Mouse (Mus musculus) embryonic facial prominence, embryonic 14.5 days (tissue): ENCODE measurements around the gene Neo1. TPM values are rescaled to one million over a fixed set of nuclear protein-coding genes. Genes with fewer than 3 reads are reported as not detected.
A peak's percentile ranks its signal among the peaks of the same experiment; 100 is the strongest.

ENCODE experiments used
- ATAC-seq: fragments of 200-750 bp; cut with Nextera tagmentation; 2 replicates; pipeline ENCODE4 v1.8.0; 2017; ENCODE audit warnings: low read depth, moderate number of reproducible peaks, moderate TSS enrichment
- DNase-seq: peaks from one replicate; pipeline ENCODE4 v3.0.0-alpha.2; 2015; ENCODE audit warnings: low spot score
- H3K27ac ChIP-seq: fragments of 300-500 bp; sonication (generic); replicated peaks from 2 replicates; pipeline ENCODE4 v1.5.1; 2014; ENCODE audit warnings: low read depth, mild to moderate bottlenecking, low read length, moderate library complexity
- H3K27me3 ChIP-seq: fragments of 300-500 bp; sonication (generic); replicated peaks from 2 replicates; pipeline ENCODE4 v1.6.1; 2014; ENCODE audit warnings: low read length; ENCODE audit not compliant: control insufficient read depth, insufficient read depth
- H3K36me3 ChIP-seq: fragments of 300-500 bp; sonication (generic); 2 replicates; pipeline ENCODE4 v1.6.1; 2014; ENCODE audit warnings: low read length, mixed read lengths; ENCODE audit not compliant: control insufficient read depth, insufficient read depth
- H3K4me1 ChIP-seq: fragments of 300-500 bp; sonication (generic); 2 replicates; pipeline ENCODE4 v1.6.1; 2014; ENCODE audit warnings: antibody characterized with exemption, low read length; ENCODE audit not compliant: control insufficient read depth, insufficient read depth
- H3K4me2 ChIP-seq: fragments of 300-500 bp; sonication (generic); 2 replicates; pipeline ENCODE4 v1.6.1; 2014; ENCODE audit warnings: low read depth, mild to moderate bottlenecking, low read length, moderate library complexity, mixed read lengths
- H3K4me3 ChIP-seq: fragments of 300-500 bp; sonication (generic); 2 replicates; pipeline ENCODE4 v1.5.1; 2014; ENCODE audit warnings: low read depth, mild to moderate bottlenecking, low read length
- H3K9ac ChIP-seq: fragments of 300-500 bp; sonication (generic); 2 replicates; pipeline ENCODE4 v1.6.1; 2014; ENCODE audit warnings: low read depth, mild to moderate bottlenecking, low read length, moderate library complexity, mixed read lengths
- H3K9me3 ChIP-seq: fragments of 300-500 bp; sonication (generic); 2 replicates; pipeline ENCODE4 v1.6.1; 2016; ENCODE audit warnings: low read length; ENCODE audit not compliant: control insufficient read depth
- WGBS: fragments of 180-500 bp; shearing (Covaris S2); extraction: QIAGEN DNeasy Blood & Tissue Kit; methylation state at CpG from one replicate; pipeline ENCODE4 v1.1.7; 2014; 5-methylcytosine and 5-hydroxymethylcytosine counted together
- polyA plus RNA-seq: library from polyadenylated mRNA; unstranded; fragments of >200 nt; fragmentation: Nextera tagmentation; extraction: Ambion mirVana; gene quantifications from 2 replicates; pipeline ENCODE4 v1.2.1, GENCODE M21; 2014

Neo1 gene
- polyA plus RNA-seq, 1 experiment from 2014 or later, result 43.1 TPM

GRCm38 (mm10) chr9:58889782-58890448, 146.3 kb downstream of the Neo1 start:
- no peaks in the 10 kb centered on the region for H3K9me3 ChIP-seq
- no peaks in the 10 kb centered on the region for H3K27me3 ChIP-seq
- DNase-seq (no peak), ATAC-seq (no peak)
- no peak overlapping the region for H3K9ac ChIP-seq
- no peaks in the 10 kb centered on the region for H3K4me1 ChIP-seq
- H3K4me3 ChIP-seq, result no peak overlapping the region
- H3K36me3 ChIP-seq, result peaks cover 80% of the 10 kb centered on the region
- no peak overlapping the region for H3K27ac ChIP-seq
- 85% methylated on average over 12 of the region's 12 CpGs for WGBS
- no peak overlapping the region for H3K4me2 ChIP-seq

GRCm38 (mm10) chr9:58882686-58883085, 153.6 kb downstream of the Neo1 start:
- DNase-seq (no peak), ATAC-seq (no peak)
- H3K27me3 ChIP-seq, result no peaks in the 10 kb centered on the region
- 67% methylated on average over 1 of the region's 1 CpGs for WGBS
- H3K4me3 ChIP-seq, result no peak overlapping the region
- H3K9ac ChIP-seq, result no peak overlapping the region
- no peak overlapping the region for H3K27ac ChIP-seq
- H3K9me3 ChIP-seq, result no peaks in the 10 kb centered on the region
- no peaks in the 10 kb centered on the region for H3K4me1 ChIP-seq
- peaks cover 79% of the 10 kb centered on the region for H3K36me3 ChIP-seq
- H3K4me2 ChIP-seq, result no peak overlapping the region

GRCm38 (mm10) chr9:58879836-58880235, 156.4 kb downstream of the Neo1 start:
- H3K36me3 ChIP-seq, result peaks cover 84% of the 10 kb centered on the region
- no peak for ATAC-seq

GRCm38 (mm10) chr9:58876946-58877625, 159.2 kb downstream of the Neo1 start:
- Histone ChIP-seq H3K4me1 (no peaks in the 10 kb centered on the region), H3K27ac (no peak overlapping the region), H3K27me3 (no peaks in the 10 kb centered on the region), H3K4me2 (no peak overlapping the region), H3K36me3 (peaks cover 73% of the 10 kb centered on the region), H3K9ac (no peak overlapping the region), H3K9me3 (no peaks in the 10 kb centered on the region), H3K4me3 (no peak overlapping the region)
- DNase-seq (no peak), ATAC-seq (no peak)
- 95% methylated on average over 6 of the region's 6 CpGs for WGBS

More at GRCm38 (mm10) chr9:58879836-58880235, 156.4 kb downstream of the Neo1 start:
- H3K27ac ChIP-seq, result no peak overlapping the region
- H3K4me1 ChIP-seq, result no peaks in the 10 kb centered on the region
- H3K9me3 ChIP-seq, result no peaks in the 10 kb centered on the region
- no peak for DNase-seq
- H3K27me3 ChIP-seq, result no peaks in the 10 kb centered on the region
- H3K4me3 ChIP-seq, result no peak overlapping the region
- no peak overlapping the region for H3K4me2 ChIP-seq
- no peak overlapping the region for H3K9ac ChIP-seq
- WGBS, result 91% methylated on average over 1 of the region's 1 CpGs

GRCm38 (mm10) chr9:58875439-58875838, 160.8 kb downstream of the Neo1 start:
- H3K4me2 ChIP-seq, result no peak overlapping the region
- DNase-seq, result no peak
- no peaks in the 10 kb centered on the region for H3K4me1 ChIP-seq
- H3K36me3 ChIP-seq, result peaks cover 69% of the 10 kb centered on the region
- no peak overlapping the region for H3K4me3 ChIP-seq
- WGBS, result 84% methylated on average over 6 of the region's 6 CpGs
- no peak overlapping the region for H3K9ac ChIP-seq
- H3K27ac ChIP-seq, result no peak overlapping the region
- no peaks in the 10 kb centered on the region for H3K9me3 ChIP-seq
- ATAC-seq, result no peak
- H3K27me3 ChIP-seq, result no peaks in the 10 kb centered on the region

- Histone ChIP-seq H3K4me2 (no peak overlapping the region), H3K36me3 (peaks cover 59% of the 10 kb centered on the region), H3K4me3 (no peak overlapping the region), H3K9me3 (no peaks in the 10 kb centered on the region), H3K9ac (no peak overlapping the region), H3K27ac (no peak overlapping the region), H3K27me3 (no peaks in the 10 kb centered on the region), H3K4me1 (no peaks in the 10 kb centered on the region)
- no peak for DNase-seq
- ATAC-seq, result no peak
- WGBS, result 87% methylated on average over 4 of the region's 4 CpGs
Observed at GRCm38 (mm10) chr9:58874354-58874753, 161.9 kb downstream of the Neo1 start.

GRCm38 (mm10) chr9:58873541-58874324, 162.5 kb downstream of the Neo1 start:
- peaks cover 55% of the 10 kb centered on the region for H3K36me3 ChIP-seq
- ATAC-seq (peak; percentile 33; the same call in 1 of the 2 replicates), DNase-seq (peak; percentile 77)
- no peaks in the 10 kb centered on the region for H3K4me1 ChIP-seq
- no peak overlapping the region for H3K9ac ChIP-seq
- no peak overlapping the region for H3K4me2 ChIP-seq
- no peaks in the 10 kb centered on the region for H3K27me3 ChIP-seq
- no peak overlapping the region for H3K27ac ChIP-seq
- WGBS, result 34% methylated on average over 10 of the region's 10 CpGs
- H3K4me3 ChIP-seq, result no peak overlapping the region
- no peaks in the 10 kb centered on the region for H3K9me3 ChIP-seq

GRCm38 (mm10) chr9:58871141-58871540, 165.1 kb downstream of the Neo1 start:
- 76% methylated on average over 10 of the region's 10 CpGs for WGBS
- no peaks in the 10 kb centered on the region for H3K27me3 ChIP-seq
- no peak overlapping the region for H3K4me2 ChIP-seq
- DNase-seq (no peak), ATAC-seq (no peak)
- no peak overlapping the region for H3K27ac ChIP-seq
- H3K4me3 ChIP-seq, result no peak overlapping the region
- peaks cover 30% of the 10 kb centered on the region for H3K36me3 ChIP-seq
- H3K9me3 ChIP-seq, result no peaks in the 10 kb centered on the region
- H3K9ac ChIP-seq, result no peak overlapping the region
- H3K4me1 ChIP-seq, result no peaks in the 10 kb centered on the region
